Comparison of ENCODE assay signal across 9 mouse cellular contexts in genomic region chr10:67320207-67320859, GRCm38 (mm10). TPM values are rescaled to one million over a fixed set of nuclear protein-coding genes. Genes with fewer than 3 reads are reported as not detected.
A peak's percentile ranks its signal among the peaks of the same experiment; 100 is the strongest.
DNase-seq lines count a peak whose midpoint lies in the region; ATAC-seq lines count a peak whose summit lies in the region.
"Had no signal": no experiment of that assay in that cellular context is flagged by ENCODE, and none has a peak within 500 bp of the region (broad histone marks: within the 10 kb centered on the region; RNA-seq: fewer than 3 reads in every experiment).

No protein-coding gene starts in this region.

- no peak for ATAC-seq in limb, embryonic 12.5 days (ENCODE audit: insufficient number of reproducible peaks, insufficient read depth, low FRiP score, low TSS enrichment, low read depth)
- ATAC-seq in embryonic facial prominence, embryonic 14.5 days (ENCODE audit: low read depth) = no peak
- ATAC-seq in midbrain, embryonic 13.5 days = no peak
- no peak for ATAC-seq in erythroid progenitor cell, adult 5-6 weeks (replicated peaks; ENCODE audit: low FRiP score, poor library complexity, severe bottlenecking)

- DNase-seq in heart, embryonic 10.5 days (ENCODE audit: low spot score) = no peak
- DNase-seq in heart, adult 18-20 months = no peak
- no peak for DNase-seq in limb, embryonic 10.5 days (ENCODE audit: low spot score)
- no peak for DNase-seq in embryonic facial prominence, embryonic 14.5 days (ENCODE audit: low spot score)
- no peak for DNase-seq in cerebellum, adult 9-11 months
- DNase-seq: cerebellum, postnatal 25 days had no signal

- H3K4me1 ChIP-seq in heart, embryonic 10.5 days = peaks cover 20% of the 10 kb centered on the region
- 0 out of 2 replicates have a peak, but pooled peaks cover 12% of the 10 kb centered on the region for H3K4me1 ChIP-seq in limb, embryonic 12.5 days (replicated peaks)
- H3K4me1 ChIP-seq in limb, embryonic 10.5 days = peaks cover 14% of the 10 kb centered on the region
- H3K4me1 ChIP-seq in embryonic facial prominence, embryonic 14.5 days (ENCODE audit: control insufficient read depth, insufficient read depth, low read length) = 0 out of 2 replicates have a peak, but pooled peaks cover 2% of the 10 kb centered on the region
- H3K4me1 ChIP-seq in midbrain, embryonic 13.5 days (replicated peaks) = peaks cover 13% of the 10 kb centered on the region

- 8% methylated on average over 17 of the region's 17 CpGs for WGBS in heart, embryonic 10.5 days
- 16% methylated on average over 17 of the region's 17 CpGs for WGBS in limb, embryonic 12.5 days
- 13% methylated on average over 17 of the region's 17 CpGs for WGBS in limb, embryonic 10.5 days
- 15% methylated on average over 17 of the region's 17 CpGs for WGBS in embryonic facial prominence, embryonic 14.5 days
- WGBS in midbrain, embryonic 13.5 days = 5% methylated on average over 17 of the region's 17 CpGs

- no peaks in the 10 kb centered on the region for H3K9me3 ChIP-seq in heart, embryonic 10.5 days
- H3K9me3 ChIP-seq in limb, embryonic 12.5 days = no peaks in the 10 kb centered on the region
- H3K9me3 ChIP-seq in limb, embryonic 10.5 days (replicated peaks) = no peaks in the 10 kb centered on the region
- H3K9me3 ChIP-seq in embryonic facial prominence, embryonic 14.5 days (ENCODE audit: control insufficient read depth, low read length) = no peaks in the 10 kb centered on the region
- H3K9me3 ChIP-seq in midbrain, embryonic 13.5 days = no peaks in the 10 kb centered on the region

- peaks cover 49% of the 10 kb centered on the region for H3K27me3 ChIP-seq in heart, embryonic 10.5 days (ENCODE audit: insufficient read depth, poor library complexity, severe bottlenecking)
- peaks cover 30% of the 10 kb centered on the region for H3K27me3 ChIP-seq in limb, embryonic 12.5 days
- peaks cover 55% of the 10 kb centered on the region for H3K27me3 ChIP-seq in limb, embryonic 10.5 days (ENCODE audit: low read depth, poor library complexity, severe bottlenecking)
- H3K27me3 ChIP-seq in embryonic facial prominence, embryonic 14.5 days (replicated peaks; ENCODE audit: control insufficient read depth, insufficient read depth, low read length) = peaks cover 8% of the 10 kb centered on the region
- peaks cover 38% of the 10 kb centered on the region for H3K27me3 ChIP-seq in midbrain, embryonic 13.5 days

- no peak overlapping the region for H3K27ac ChIP-seq in heart, embryonic 10.5 days
- H3K27ac ChIP-seq in limb, embryonic 12.5 days = no peak overlapping the region
- no peak overlapping the region for H3K27ac ChIP-seq in limb, embryonic 10.5 days
- no peak overlapping the region for H3K27ac ChIP-seq in embryonic facial prominence, embryonic 14.5 days (replicated peaks; ENCODE audit: low read depth, low read length)
- H3K27ac ChIP-seq in midbrain, embryonic 13.5 days = no peak overlapping the region

- no peaks in the 10 kb centered on the region for H3K36me3 ChIP-seq in heart, embryonic 10.5 days
- H3K36me3 ChIP-seq in limb, embryonic 12.5 days = no peaks in the 10 kb centered on the region
- H3K36me3 ChIP-seq in limb, embryonic 10.5 days = no peaks in the 10 kb centered on the region
- H3K36me3 ChIP-seq in embryonic facial prominence, embryonic 14.5 days (ENCODE audit: control insufficient read depth, insufficient read depth, low read length) = no peaks in the 10 kb centered on the region
- no peaks in the 10 kb centered on the region for H3K36me3 ChIP-seq in midbrain, embryonic 13.5 days

- H3K9ac ChIP-seq in limb, embryonic 12.5 days (replicated peaks) = no peak overlapping the region
- H3K9ac ChIP-seq in embryonic facial prominence, embryonic 14.5 days (ENCODE audit: low read depth, low read length) = no peak overlapping the region
- peak overlapping the region; percentile 52 for H3K9ac ChIP-seq in midbrain, embryonic 13.5 days (replicated peaks)

- peak overlapping the region; percentile 19; the same call in 1 of the 2 replicates for H3K4me2 ChIP-seq in limb, embryonic 12.5 days
- 0 out of 2 replicates have a peak overlapping the region, but pooled peaks have one; percentile 18 for H3K4me2 ChIP-seq in embryonic facial prominence, embryonic 14.5 days (ENCODE audit: low read depth, low read length)
- peak overlapping the region; percentile 48 for H3K4me2 ChIP-seq in midbrain, embryonic 13.5 days (replicated peaks)

- H3K4me3 ChIP-seq in heart, embryonic 10.5 days = peak overlapping the region; percentile 45
- H3K4me3 ChIP-seq in limb, embryonic 12.5 days (replicated peaks) = no peak overlapping the region
- H3K4me3 ChIP-seq in limb, embryonic 10.5 days = no peak overlapping the region
- no peak overlapping the region for H3K4me3 ChIP-seq in embryonic facial prominence, embryonic 14.5 days (ENCODE audit: low read depth, low read length)
- peak overlapping the region; percentile 17 for H3K4me3 ChIP-seq in midbrain, embryonic 13.5 days (replicated peaks)

RNA-seq across cellular contexts. Expression of gene Nrbf2, which starts 35.2 kb away (rescaled TPM):
- polyA plus RNA-seq in heart, embryonic 10.5 days (2016; fragmentation: Nextera tagmentation; extraction: Ambion mirVana) = 30.3 and 35.6 TPM in 2 replicates
- total RNA-seq in heart, adult 18-20 months (2021) = 1 to 10 TPM; 6.8 to 6.9 TPM
- 41.3 and 42.5 TPM in 2 replicates for polyA plus RNA-seq in limb, embryonic 12.5 days (2016; fragmentation: Nextera tagmentation; extraction: Ambion mirVana)
- polyA plus RNA-seq in limb, embryonic 10.5 days (2016; fragmentation: Nextera tagmentation; extraction: Ambion mirVana) = 38.8 and 42.4 TPM in 2 replicates
- 39.2 and 40.5 TPM in 2 replicates for polyA plus RNA-seq in embryonic facial prominence, embryonic 14.5 days (2014; fragmentation: Nextera tagmentation; extraction: Ambion mirVana)
- 43.0 and 43.3 TPM in 2 replicates for polyA plus RNA-seq in midbrain, embryonic 13.5 days (2015; fragmentation: Nextera tagmentation; extraction: Ambion mirVana)
- 10.1 and 27.2 TPM in 2 replicates for total RNA-seq in erythroid progenitor cell, adult 5-6 weeks (2015; ENCODE audit: low replicate concordance)
- 2.8 and 18.2 TPM in 2 replicates for total RNA-seq in erythroid progenitor cell, adult 5-6 weeks (2017; ENCODE audit: low replicate concordance)

Comparison
In these comparisons a context has a peak if more than half of its experiments do, and no peak if none do; other contexts are left out.
1. H3K4me3 ChIP-seq: peak in heart, embryonic 10.5 days (single experiment) and midbrain, embryonic 13.5 days (single experiment); none in limb, embryonic 12.5 days (single experiment), limb, embryonic 10.5 days (single experiment) and embryonic facial prominence, embryonic 14.5 days (single experiment).
2. Peak in every context shown above with its lines, with median percentiles within 50 percentile points of each other: H3K4me2 ChIP-seq.